ENCODE assay signal across 12 mouse cellular contexts in the genomic region with DNA sequence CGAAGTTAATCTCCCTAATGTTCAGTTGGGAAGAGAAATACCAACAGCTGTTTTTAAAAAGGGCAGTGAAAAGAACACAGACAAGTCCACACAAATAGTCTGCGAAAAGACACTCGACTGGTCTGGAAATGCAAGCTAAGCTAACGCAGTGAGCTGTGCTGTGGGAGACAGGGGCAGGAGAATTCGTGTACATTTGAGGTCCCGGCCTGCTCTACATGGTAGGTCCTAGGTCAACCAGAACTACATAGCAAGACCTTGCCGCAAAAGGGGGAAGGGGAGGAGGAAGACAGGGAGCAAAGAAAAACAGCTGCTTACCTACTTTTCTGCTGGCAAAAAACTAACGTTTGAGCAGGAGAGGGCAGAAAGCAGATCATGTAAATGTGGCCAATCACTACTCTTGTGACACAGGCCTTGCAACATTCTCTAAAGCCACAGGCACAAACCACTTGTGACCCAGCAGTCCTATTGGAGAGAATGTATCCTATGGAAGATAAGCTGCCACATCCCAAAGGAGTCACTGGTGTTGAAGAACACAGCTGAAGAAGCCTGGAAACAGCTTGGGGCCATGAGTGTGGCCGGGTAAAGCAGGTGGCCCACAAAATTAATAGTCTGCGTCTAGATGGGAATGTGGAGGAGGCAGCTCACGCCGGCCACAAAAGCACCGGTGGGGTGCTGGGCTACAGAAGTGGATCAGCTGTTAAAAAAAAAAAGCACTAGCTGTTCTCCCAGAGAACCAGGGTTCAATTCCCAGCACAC.
DNase-seq lines count a peak whose midpoint lies in the region; ATAC-seq and TF ChIP-seq lines count a peak whose summit lies in the region.
"Had no signal": no experiment of that assay in that cellular context is flagged by ENCODE, and none has a peak within 500 bp of the region (broad histone marks: within the 10 kb centered on the region; RNA-seq: fewer than 3 reads in every experiment).

No protein-coding gene starts in this region.

- H3K27ac ChIP-seq in forebrain, embryonic 12.5 days: peak overlapping the region; percentile 25; the same call in 1 of the 2 replicates
- H3K27ac ChIP-seq in forebrain, embryonic 14.5 days (ENCODE audit: low read depth, low read length): no peak overlapping the region
- H3K27ac ChIP-seq in left cerebral cortex, adult 2 months: peak overlapping the region; percentile 33; the same call in 1 of the 2 replicates
- peak overlapping the region; percentile 16 for H3K27ac ChIP-seq in embryonic facial prominence, embryonic 14.5 days (replicated peaks; ENCODE audit: low read depth, low read length)
- peak overlapping the region; percentile 71 for H3K27ac ChIP-seq in lung, postnatal 0 days (ENCODE audit: low read length)
- H3K27ac ChIP-seq: kidney, embryonic 15.5 days had no signal

- no peak overlapping the region for H3K4me2 ChIP-seq in forebrain, embryonic 12.5 days
- H3K4me2 ChIP-seq in forebrain, embryonic 14.5 days (ENCODE audit: low read length): no peak overlapping the region
- H3K4me2 ChIP-seq in embryonic facial prominence, embryonic 14.5 days (ENCODE audit: low read depth, low read length): no peak overlapping the region
- H3K4me2 ChIP-seq in lung, postnatal 0 days (replicated peaks; ENCODE audit: low read depth, low read length): 0 out of 2 replicates have a peak overlapping the region, but pooled peaks have one; percentile 9
- H3K4me2 ChIP-seq: kidney, embryonic 15.5 days had no signal

- H3K4me1 ChIP-seq in forebrain, embryonic 12.5 days: peaks cover 56% of the 10 kb centered on the region
- H3K4me1 ChIP-seq in forebrain, embryonic 14.5 days (ENCODE audit: control insufficient read depth, insufficient read depth, low read length): peaks cover 40% of the 10 kb centered on the region
- H3K4me1 ChIP-seq in embryonic facial prominence, embryonic 14.5 days (ENCODE audit: control insufficient read depth, insufficient read depth, low read length): peaks cover 7% of the 10 kb centered on the region
- peaks cover 25% of the 10 kb centered on the region; the same call in 1 of the 2 replicates for H3K4me1 ChIP-seq in lung, postnatal 0 days (ENCODE audit: insufficient read depth, low read depth, low read length)

- no peak overlapping the region for H3K4me3 ChIP-seq in forebrain, embryonic 12.5 days (replicated peaks)
- H3K4me3 ChIP-seq in forebrain, embryonic 14.5 days (ENCODE audit: low read depth, low read length): no peak overlapping the region
- H3K4me3 ChIP-seq in left cerebral cortex, adult 2 months: no peak overlapping the region
- H3K4me3 ChIP-seq in embryonic facial prominence, embryonic 14.5 days (ENCODE audit: low read depth, low read length): no peak overlapping the region
- no peak overlapping the region for H3K4me3 ChIP-seq in lung, postnatal 0 days (ENCODE audit: low read depth, low read length)
- H3K4me3 ChIP-seq: kidney, embryonic 15.5 days had no signal

- no peak for ATAC-seq in forebrain, embryonic 12.5 days (ENCODE audit: low FRiP score)
- no peak for ATAC-seq in forebrain, embryonic 14.5 days
- ATAC-seq in embryonic facial prominence, embryonic 14.5 days (ENCODE audit: low read depth): peak; percentile 64; the same call in 1 of the 2 replicates
- ATAC-seq in lung, postnatal 0 days: peak; percentile 27
- ATAC-seq: CD4-positive, CD25-positive, alpha-beta regulatory T cell, adult 4 months had no signal

- no peak for DNase-seq in forebrain, embryonic 14.5 days (ENCODE audit: low spot score)
- DNase-seq in left cerebral cortex, adult 2 months (ENCODE audit: extremely low spot score in 1 of 2, low spot score in 2 of 2): no peak
- no peak for DNase-seq in left cerebral cortex, adult 11 months (ENCODE audit: low spot score)
- peak; percentile 46 for DNase-seq in embryonic facial prominence, embryonic 14.5 days (ENCODE audit: low spot score)
- peak; percentile 74 for DNase-seq in lung, postnatal 0 days (ENCODE audit: low spot score)
- no peak for DNase-seq in embryo, embryonic 9.5 days (ENCODE audit: extremely low spot score)
- DNase-seq in c-Kit-positive CD71-positive TER-119-positive erythroid progenitor cells, embryonic 14.5 days (ENCODE audit: low spot score): no peak
- DNase-seq: cerebellum, adult 11-12 months; thymus, adult 18-20 months had no signal

- no peaks in the 10 kb centered on the region for H3K9me3 ChIP-seq in forebrain, embryonic 12.5 days
- no peaks in the 10 kb centered on the region for H3K9me3 ChIP-seq in forebrain, embryonic 14.5 days (replicated peaks; ENCODE audit: control insufficient read depth, low read length)
- no peaks in the 10 kb centered on the region for H3K9me3 ChIP-seq in embryonic facial prominence, embryonic 14.5 days (ENCODE audit: control insufficient read depth, low read length)
- no peaks in the 10 kb centered on the region for H3K9me3 ChIP-seq in lung, postnatal 0 days (ENCODE audit: low read length)
- H3K9me3 ChIP-seq: kidney, embryonic 15.5 days had no signal

- no peak overlapping the region for H3K9ac ChIP-seq in forebrain, embryonic 12.5 days
- H3K9ac ChIP-seq in forebrain, embryonic 14.5 days (ENCODE audit: low read length): no peak overlapping the region
- no peak overlapping the region for H3K9ac ChIP-seq in embryonic facial prominence, embryonic 14.5 days (ENCODE audit: low read depth, low read length)
- H3K9ac ChIP-seq in lung, postnatal 0 days (replicated peaks; ENCODE audit: low read depth): no peak overlapping the region
- H3K9ac ChIP-seq: kidney, embryonic 15.5 days had no signal

- H3K27me3 ChIP-seq in forebrain, embryonic 12.5 days: no peaks in the 10 kb centered on the region
- H3K27me3 ChIP-seq in forebrain, embryonic 14.5 days (replicated peaks; ENCODE audit: control insufficient read depth, insufficient read depth, low read length): no peaks in the 10 kb centered on the region
- H3K27me3 ChIP-seq in embryonic facial prominence, embryonic 14.5 days (replicated peaks; ENCODE audit: control insufficient read depth, insufficient read depth, low read length): no peaks in the 10 kb centered on the region
- H3K27me3 ChIP-seq in lung, postnatal 0 days (replicated peaks; ENCODE audit: insufficient read depth, low read length): no peaks in the 10 kb centered on the region
- H3K27me3 ChIP-seq: kidney, embryonic 15.5 days had no signal

- 0 out of 2 replicates have a peak, but pooled peaks cover 8% of the 10 kb centered on the region for H3K36me3 ChIP-seq in forebrain, embryonic 12.5 days (replicated peaks)
- no peaks in the 10 kb centered on the region; the same call in 1 of the 2 replicates for H3K36me3 ChIP-seq in forebrain, embryonic 14.5 days (ENCODE audit: control insufficient read depth, insufficient read depth, low read length)
- H3K36me3 ChIP-seq in embryonic facial prominence, embryonic 14.5 days (ENCODE audit: control insufficient read depth, insufficient read depth, low read length): no peaks in the 10 kb centered on the region; the same call in 1 of the 2 replicates
- no peaks in the 10 kb centered on the region for H3K36me3 ChIP-seq in lung, postnatal 0 days (ENCODE audit: insufficient read depth, low read length)
- H3K36me3 ChIP-seq: kidney, embryonic 15.5 days had no signal

- intact Hi-C loops in left cerebral cortex, adult 2 months (cut with DNase I): no loop called here

- no peak for TF ChIP-seq CTCF in left cerebral cortex, adult 2 months (IDR thresholded peaks at IDR 0.05)
- no peak for TF ChIP-seq CTCF in lung, postnatal 0 days (IDR thresholded peaks at IDR 0.05)

- 67% methylated on average over 13 of the region's 13 CpGs for WGBS in forebrain, embryonic 12.5 days
- 63% methylated on average over 13 of the region's 13 CpGs for WGBS in forebrain, embryonic 14.5 days
- 59% methylated on average over 13 of the region's 13 CpGs for WGBS in embryonic facial prominence, embryonic 14.5 days
- 47% methylated on average over 13 of the region's 13 CpGs for WGBS in lung, postnatal 0 days

- peak; percentile 59; the same call in 1 of the 2 replicates for TF ChIP-seq EP300 in lung, postnatal 0 days (IDR thresholded peaks at IDR 0.05)

Comparison
In these comparisons a context has a peak if more than half of its experiments do, and no peak if none do; other contexts are left out.
1. ATAC-seq: peak in embryonic facial prominence, embryonic 14.5 days (single experiment) and lung, postnatal 0 days (single experiment); none in forebrain, embryonic 12.5 days (single experiment) and forebrain, embryonic 14.5 days (single experiment).
2. DNase-seq: peak in embryonic facial prominence, embryonic 14.5 days (single experiment) and lung, postnatal 0 days (single experiment); none in forebrain, embryonic 14.5 days (single experiment), left cerebral cortex, adult 2 months (0 of 2), left cerebral cortex, adult 11 months (single experiment), embryo, embryonic 9.5 days (single experiment) and c-Kit-positive CD71-positive TER-119-positive erythroid progenitor cells, embryonic 14.5 days (single experiment).